Mouse (Mus musculus): ENCODE measurements at regions not wholly inside any gene's neighbourhood (a gene's known extent, or its start where the extent isn't known, plus 50 kb on each side); places are given as distances from the start of the nearest gene placed in this dataset.

- no peak for TF ChIP-seq KAT2A (IDR thresholded peaks at IDR 0.05; ENCODE audit: insufficient replicate concordance, low read length)
- no peak for TF ChIP-seq MAZ (IDR thresholded peaks at IDR 0.05; ENCODE audit: low read depth, low read length)
Measured at GRCm38 (mm10) chr2:61383744-61384295, 194.6 kb upstream of the Tank start.
